Mouse (Mus musculus) G1E (cell line): ENCODE data around the gene Zdhhc7. TPM values are rescaled to one million over a fixed set of nuclear protein-coding genes. Genes with fewer than 3 reads are reported as not detected.

Experiments used
- ATAC-seq: 2 replicates; pipeline ENCODE4 v1.8.0; 2016; ENCODE audit warnings: mild to moderate bottlenecking; ENCODE audit not compliant: insufficient number of reproducible peaks, poor library complexity, low FRiP score, severe bottlenecking; ENCODE audit errors: extremely low read depth
- DNase-seq: peaks from one replicate; pipeline ENCODE4 v3.0.0; 2012; ENCODE audit warnings: low spot score
- H3K27me3 ChIP-seq: 2 replicates; pipeline ENCODE4 v1.6.1; 2012; ENCODE audit warnings: mild to moderate bottlenecking, low read length, inconsistent platforms; ENCODE audit not compliant: insufficient read depth
- H3K36me3 ChIP-seq: replicated peaks from 2 replicates; pipeline ENCODE3; 2012; ENCODE audit warnings: mild to moderate bottlenecking, inconsistent platforms
- H3K4me1 ChIP-seq: 2 replicates; pipeline ENCODE4 v1.6.1; 2012; ENCODE audit warnings: low read depth, low read length, inconsistent platforms, mixed read lengths; ENCODE audit not compliant: insufficient read depth
- H3K4me3 ChIP-seq: 2 replicates; pipeline ENCODE4 v1.5.1; 2012; ENCODE audit warnings: low read depth, mild to moderate bottlenecking, inconsistent platforms, low read length, moderate library complexity, mixed read lengths
- H3K9me3 ChIP-seq: replicated peaks from 2 replicates; pipeline ENCODE4 v1.6.1; 2012; ENCODE audit warnings: inconsistent platforms
- CTCF ChIP-seq: IDR thresholded peaks from 2 replicates; pipeline ENCODE4 v1.5.1; 2012; ENCODE audit warnings: low read depth, low read length, inconsistent platforms, mixed read lengths
- GATA1 ChIP-seq: IDR thresholded peaks from 2 replicates; pipeline ENCODE4 v1.6.1; 2012; ENCODE audit warnings: borderline replicate concordance, low read length, inconsistent platforms, mixed read lengths
- GATA2 ChIP-seq: IDR thresholded peaks from 2 replicates; pipeline ENCODE4 v1.6.1; 2012; ENCODE audit warnings: low read depth, low read length, inconsistent platforms, borderline replicate concordance
- POLR2AphosphoS5 ChIP-seq: IDR thresholded peaks from 2 replicates; pipeline ENCODE4 v1.6.1; 2012; ENCODE audit warnings: low read depth, low read length, inconsistent platforms; ENCODE audit not compliant: insufficient replicate concordance
- TAL1 ChIP-seq: conservative IDR thresholded peaks from 2 replicates; pipeline ENCODE4 v1.6.1; 2012; ENCODE audit warnings: low read depth, low read length, inconsistent platforms, mixed read lengths
- polyA plus RNA-seq: library from polyadenylated mRNA; stranded (reverse); fragments of >175 nt; gene quantifications from 2 replicates; pipeline ENCODE4 v1.2.3, GENCODE M21; 2012
- total RNA-seq, 2 experiments: library from RNA; stranded (forward) in 1 of 2; stranded (reverse) in 1 of 2; fragments of 200-1000 nt in 1 of 2; fragments of >200 nt in 1 of 2; fragmentation: Nextera tagmentation in 1 of 2; gene quantifications; 2 replicates each; pipeline ENCODE4 v1.2.3; 2014 to 2017

Gene Zdhhc7
- total and polyA plus RNA-seq, 3 experiments = 18.3 to 25.2 (median 24.9) TPM

DNA sequence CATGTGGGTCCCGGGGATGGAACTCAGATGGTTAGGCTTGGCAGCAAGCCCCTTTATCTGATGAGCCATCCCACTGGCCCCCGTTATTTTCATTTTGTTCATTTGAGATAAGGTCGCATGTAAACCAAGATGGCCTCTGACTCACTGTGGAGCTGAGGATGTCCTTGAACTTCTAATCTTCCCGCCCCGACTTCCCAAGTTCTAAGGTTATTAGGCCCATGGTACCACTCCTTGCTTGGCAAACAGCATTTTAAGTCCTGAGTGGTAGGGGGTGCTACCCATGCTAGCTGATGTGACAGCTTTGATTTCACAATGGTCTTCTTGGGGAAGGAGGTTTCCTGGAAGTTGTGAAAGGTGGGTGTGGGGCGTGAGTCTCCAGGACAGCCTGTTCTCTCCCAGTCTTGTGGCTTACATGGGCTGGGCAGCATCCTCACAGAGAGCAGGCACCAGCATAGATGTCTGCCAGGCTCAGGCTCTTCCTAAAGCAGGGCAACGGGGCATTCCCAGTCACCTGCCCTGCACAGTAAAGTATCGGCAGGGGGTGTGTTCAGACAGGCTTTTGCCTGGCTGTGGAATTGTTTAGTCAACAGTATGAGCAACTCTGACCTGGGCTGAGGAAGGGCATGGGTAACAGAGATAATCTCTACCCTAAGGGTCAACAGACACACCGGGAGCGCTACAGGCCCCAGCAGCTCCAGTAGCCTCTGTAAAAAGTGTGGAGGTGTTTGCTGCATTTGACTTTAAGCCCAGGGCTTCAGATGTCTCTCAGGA is 58.6 kb downstream of the Zdhhc7 start:
- Histone ChIP-seq H3K4me1 (peaks cover 27% of the 10 kb centered on the region), H3K4me3 (no peak overlapping the region), H3K36me3 (no peaks in the 10 kb centered on the region), H3K9me3 (no peaks in the 10 kb centered on the region), H3K27me3 (peaks cover 52% of the 10 kb centered on the region)
- no peak for DNase-seq
- TF ChIP-seq POLR2AphosphoS5 (no peak), GATA1 (no peak), CTCF (no peak), GATA2 (no peak), TAL1 (no peak)
- no peak for ATAC-seq

DNA sequence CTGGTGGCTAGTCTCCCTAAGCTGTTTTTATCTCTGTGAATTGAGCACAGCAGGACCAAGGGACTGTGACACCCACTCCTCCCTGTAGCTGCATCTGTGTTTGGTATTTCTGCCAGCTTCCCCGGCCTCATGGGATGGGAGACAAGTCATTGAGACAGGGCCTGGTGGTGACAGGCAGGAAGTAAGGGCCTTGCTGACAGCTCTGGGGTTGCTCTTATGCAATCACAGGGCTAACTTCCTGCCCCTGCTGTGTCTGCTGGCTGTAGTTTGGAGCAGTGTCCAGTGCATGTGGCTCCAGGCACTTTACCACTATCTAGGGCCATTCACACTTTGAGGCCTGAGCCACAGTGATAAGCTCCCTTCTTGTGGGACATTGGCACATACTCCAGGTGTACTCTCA is 60.4 kb downstream of the Zdhhc7 start:
- no peak for DNase-seq
- TF ChIP-seq CTCF = no peak
- no peak for TF ChIP-seq GATA2
- no peak for TF ChIP-seq POLR2AphosphoS5

DNA sequence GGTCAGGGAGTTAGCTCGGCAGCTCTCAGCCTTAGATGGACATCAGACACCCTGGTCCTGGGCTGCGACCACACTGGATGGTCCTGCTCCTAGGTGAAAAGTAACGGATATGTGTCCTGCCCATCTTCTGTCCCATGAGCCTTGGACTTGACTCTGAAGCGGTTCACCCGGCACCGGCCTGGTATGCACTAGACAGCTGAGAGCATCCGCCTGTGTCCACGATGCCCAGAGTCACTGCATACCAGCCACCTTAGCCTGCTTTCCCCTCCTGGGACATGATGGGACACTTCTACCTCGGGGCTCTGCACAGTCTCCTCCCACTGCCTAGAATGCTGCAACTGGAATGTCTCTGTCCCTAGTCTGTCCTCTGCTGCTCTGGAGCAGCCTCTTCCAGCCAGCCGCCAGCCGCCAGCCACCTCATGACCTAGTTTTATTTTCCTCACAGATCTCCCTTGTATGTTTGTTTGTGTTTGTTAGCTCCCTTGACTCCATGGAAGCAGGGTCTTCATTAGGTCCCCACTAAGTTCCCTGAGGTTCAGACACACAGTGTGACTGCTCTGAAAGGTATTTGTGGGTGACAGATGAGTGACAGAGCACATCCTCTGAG is 61.9 kb downstream of the Zdhhc7 start:
- H3K4me1 ChIP-seq = peaks cover 37% of the 10 kb centered on the region
- no peak overlapping the region for H3K4me3 ChIP-seq
- H3K9me3 ChIP-seq = no peaks in the 10 kb centered on the region
- peaks cover 54% of the 10 kb centered on the region for H3K27me3 ChIP-seq
- no peak for ATAC-seq
- DNase-seq = no peak
- no peaks in the 10 kb centered on the region for H3K36me3 ChIP-seq
- TF ChIP-seq TAL1 (no peak), POLR2AphosphoS5 (no peak), GATA2 (no peak), CTCF (no peak), GATA1 (no peak)

More for the DNA sequence above, 60.4 kb downstream of the Zdhhc7 start:
- ATAC-seq = peak; percentile 55
- Histone ChIP-seq H3K36me3 (no peaks in the 10 kb centered on the region), H3K27me3 (peaks cover 60% of the 10 kb centered on the region), H3K9me3 (no peaks in the 10 kb centered on the region), H3K4me3 (no peak overlapping the region), H3K4me1 (peaks cover 37% of the 10 kb centered on the region)

DNA sequence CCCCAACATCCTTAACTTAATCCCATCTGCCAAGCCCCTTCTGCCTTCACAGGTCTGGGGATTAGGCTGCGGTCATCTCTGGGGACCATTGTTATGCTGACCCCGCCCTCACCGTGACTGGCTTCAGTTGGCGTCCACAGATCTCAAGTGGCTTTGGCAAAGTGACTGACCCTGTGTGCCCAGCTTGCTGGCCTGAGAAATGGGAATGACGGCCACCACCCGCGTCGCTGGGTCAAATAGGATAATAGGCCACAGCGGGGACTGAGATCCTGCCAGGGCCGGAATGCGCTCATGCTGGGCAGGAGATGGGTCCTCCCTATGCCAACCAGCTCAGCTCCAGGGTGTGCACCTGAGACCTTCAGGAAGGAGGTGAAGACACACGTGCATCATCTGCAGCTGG is 62.5 kb downstream of the Zdhhc7 start:
- ATAC-seq (no peak), DNase-seq (no peak)
- Histone ChIP-seq H3K27me3 (peaks cover 57% of the 10 kb centered on the region), H3K9me3 (no peaks in the 10 kb centered on the region), H3K36me3 (no peaks in the 10 kb centered on the region), H3K4me3 (no peak overlapping the region), H3K4me1 (peaks cover 37% of the 10 kb centered on the region)
- TF ChIP-seq CTCF = no peak
- no peak for TF ChIP-seq GATA1
- TF ChIP-seq TAL1 = no peak
- no peak for TF ChIP-seq POLR2AphosphoS5
- TF ChIP-seq GATA2 = no peak

DNA sequence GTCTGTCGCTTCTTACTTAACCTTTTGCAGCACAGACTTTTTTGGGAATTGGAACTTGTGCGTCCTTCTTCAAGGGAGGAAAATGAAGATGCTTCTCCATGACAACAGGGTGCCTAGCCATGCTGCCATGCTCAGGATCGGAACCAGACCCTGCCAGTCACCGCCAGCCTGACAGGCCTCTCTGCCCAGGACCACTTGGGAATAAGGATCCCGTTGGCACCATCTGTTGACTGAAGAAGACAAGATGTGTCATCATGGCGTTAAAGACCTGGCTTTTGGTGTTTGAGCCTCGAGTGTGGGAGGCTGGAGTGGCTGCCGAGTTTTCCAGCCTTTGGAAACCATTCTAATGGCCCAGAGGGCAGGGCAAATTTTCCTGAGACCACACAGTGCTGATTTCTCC is 63.7 kb downstream of the Zdhhc7 start:
- no peak for ATAC-seq
- H3K36me3 ChIP-seq = no peaks in the 10 kb centered on the region
- H3K4me3 ChIP-seq = no peak overlapping the region
- peaks cover 48% of the 10 kb centered on the region for H3K27me3 ChIP-seq
- no peaks in the 10 kb centered on the region for H3K9me3 ChIP-seq
- TF ChIP-seq GATA2 (no peak), CTCF (no peak), TAL1 (no peak), GATA1 (no peak), POLR2AphosphoS5 (no peak)
- no peak for DNase-seq
- H3K4me1 ChIP-seq = peaks cover 32% of the 10 kb centered on the region

DNA sequence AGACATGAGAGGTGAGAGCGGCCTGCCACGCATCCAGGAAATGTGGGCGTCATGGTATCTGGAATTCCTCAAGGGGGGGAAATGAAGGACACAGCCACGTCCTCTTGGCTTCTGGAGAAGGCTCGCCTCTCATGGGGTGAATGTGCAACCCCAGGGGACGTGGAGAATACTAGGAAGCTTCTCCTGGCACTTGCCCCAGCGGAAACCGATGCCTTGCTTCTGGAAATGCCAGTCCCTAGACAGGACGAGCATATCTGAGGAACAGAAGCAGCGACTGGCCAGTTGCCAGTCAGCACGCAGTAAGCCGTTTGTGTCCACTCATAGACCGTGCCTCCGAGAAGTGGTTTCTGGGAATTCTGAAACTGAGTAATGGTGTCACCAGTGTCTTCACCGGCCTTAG is 64.1 kb downstream of the Zdhhc7 start:
- no peak for DNase-seq
- TF ChIP-seq CTCF (no peak), GATA2 (no peak), POLR2AphosphoS5 (no peak), GATA1 (no peak), TAL1 (no peak)
- Histone ChIP-seq H3K36me3 (no peaks in the 10 kb centered on the region), H3K4me1 (peaks cover 29% of the 10 kb centered on the region), H3K4me3 (no peak overlapping the region), H3K27me3 (peaks cover 48% of the 10 kb centered on the region), H3K9me3 (no peaks in the 10 kb centered on the region)
- no peak for ATAC-seq
